ENCODE assay signal across 12 mouse cellular contexts in genomic region chr2:27897161-27897560, GRCm38 (mm10). TPM values are rescaled to one million over a fixed set of nuclear protein-coding genes. Genes with fewer than 3 reads are reported as not detected.
DNase-seq lines count a peak whose midpoint lies in the region; ATAC-seq and TF ChIP-seq lines count a peak whose summit lies in the region.
"Had no signal": no experiment of that assay in that cellular context is flagged by ENCODE, and none has a peak within 500 bp of the region (broad histone marks: within the 10 kb centered on the region; RNA-seq: fewer than 3 reads in every experiment).

No protein-coding gene starts in this region.

- H3K27ac ChIP-seq in heart, postnatal 0 days (ENCODE audit: low read depth) = no peak overlapping the region
- no peak overlapping the region for H3K27ac ChIP-seq in lung, postnatal 0 days (ENCODE audit: low read length)
- no peak overlapping the region for H3K27ac ChIP-seq in hindbrain, embryonic 12.5 days
- H3K27ac ChIP-seq: embryonic facial prominence, embryonic 12.5 days; left cerebral cortex, adult 2 months; neural tube, embryonic 13.5 days had no signal

- H3K4me2 ChIP-seq in heart, postnatal 0 days (ENCODE audit: low read depth, low read length) = no peak overlapping the region
- no peak overlapping the region for H3K4me2 ChIP-seq in lung, postnatal 0 days (replicated peaks; ENCODE audit: low read depth, low read length)
- H3K4me2 ChIP-seq in hindbrain, embryonic 12.5 days (replicated peaks) = no peak overlapping the region
- H3K4me2 ChIP-seq: embryonic facial prominence, embryonic 12.5 days; neural tube, embryonic 13.5 days had no signal

- no peaks in the 10 kb centered on the region for H3K9me3 ChIP-seq in heart, postnatal 0 days (replicated peaks; ENCODE audit: control insufficient read depth, low read length)
- no peaks in the 10 kb centered on the region for H3K9me3 ChIP-seq in lung, postnatal 0 days (ENCODE audit: low read length)
- no peaks in the 10 kb centered on the region for H3K9me3 ChIP-seq in hindbrain, embryonic 12.5 days (replicated peaks)
- H3K9me3 ChIP-seq: embryonic facial prominence, embryonic 12.5 days; megakaryocyte, embryonic 14.5 days; neural tube, embryonic 13.5 days had no signal

- H3K4me1 ChIP-seq in heart, postnatal 0 days (ENCODE audit: control insufficient read depth, insufficient read depth) = no peaks in the 10 kb centered on the region
- H3K4me1 ChIP-seq in lung, postnatal 0 days (ENCODE audit: insufficient read depth, low read depth, low read length) = no peaks in the 10 kb centered on the region
- H3K4me1 ChIP-seq in hindbrain, embryonic 12.5 days = peaks cover 8% of the 10 kb centered on the region; the same call in 1 of the 2 replicates
- H3K4me1 ChIP-seq: megakaryocyte, embryonic 14.5 days had no signal

- DNase-seq in urinary bladder, postnatal 4 days (ENCODE audit: low spot score in 2 of 2) = peak; percentile 58 to 65
- DNase-seq in urinary bladder, postnatal 25 days (ENCODE audit: low spot score) = no peak
- no peak for DNase-seq in heart, postnatal 0 days (ENCODE audit: low spot score)
- DNase-seq in lung, postnatal 0 days (ENCODE audit: low spot score) = peak; percentile 71
- no peak for DNase-seq in frontal cortex, adult 2 months (ENCODE audit: extremely low spot score in 1 of 2, low spot score in 1 of 2)
- no peak for DNase-seq in spleen, postnatal 4 days (ENCODE audit: low spot score in 2 of 2)
- DNase-seq: right cerebral cortex, postnatal 14 days had no signal

- no peak for TF ChIP-seq EP300 in heart, postnatal 0 days (IDR thresholded peaks at IDR 0.05; ENCODE audit: low read depth)
- no peak for TF ChIP-seq EP300 in lung, postnatal 0 days (IDR thresholded peaks at IDR 0.05)

- no peaks in the 10 kb centered on the region for H3K36me3 ChIP-seq in heart, postnatal 0 days (replicated peaks; ENCODE audit: control insufficient read depth, insufficient read depth, low read length)
- no peaks in the 10 kb centered on the region for H3K36me3 ChIP-seq in lung, postnatal 0 days (ENCODE audit: insufficient read depth, low read length)
- no peaks in the 10 kb centered on the region for H3K36me3 ChIP-seq in hindbrain, embryonic 12.5 days
- H3K36me3 ChIP-seq: neural tube, embryonic 13.5 days had no signal

- 0 out of 2 replicates have a peak, but pooled peaks have one; percentile 25 for ATAC-seq in heart, postnatal 0 days (ENCODE audit: insufficient read depth, low read depth)
- ATAC-seq in lung, postnatal 0 days = peak; percentile 82
- ATAC-seq in hindbrain, embryonic 12.5 days (ENCODE audit: low FRiP score) = no peak

- H3K4me3 ChIP-seq in heart, postnatal 0 days (ENCODE audit: low read depth, low read length) = no peak overlapping the region
- H3K4me3 ChIP-seq in lung, postnatal 0 days (ENCODE audit: low read depth, low read length) = no peak overlapping the region
- no peak overlapping the region for H3K4me3 ChIP-seq in hindbrain, embryonic 12.5 days
- H3K4me3 ChIP-seq: embryonic facial prominence, embryonic 12.5 days; left cerebral cortex, adult 2 months; megakaryocyte, embryonic 14.5 days; neural tube, embryonic 13.5 days had no signal

- H3K9ac ChIP-seq in heart, postnatal 0 days (replicated peaks; ENCODE audit: low read depth, low read length) = no peak overlapping the region
- no peak overlapping the region for H3K9ac ChIP-seq in lung, postnatal 0 days (replicated peaks; ENCODE audit: low read depth)
- no peak overlapping the region for H3K9ac ChIP-seq in hindbrain, embryonic 12.5 days
- H3K9ac ChIP-seq: embryonic facial prominence, embryonic 12.5 days; neural tube, embryonic 13.5 days had no signal

- no peak for TF ChIP-seq CTCF in heart, postnatal 0 days (IDR thresholded peaks at IDR 0.05; ENCODE audit: low read depth)
- no peak for TF ChIP-seq CTCF in lung, postnatal 0 days (IDR thresholded peaks at IDR 0.05)

- WGBS in heart, postnatal 0 days = 60% methylated on average over 6 of the region's 6 CpGs
- WGBS in lung, postnatal 0 days = 52% methylated on average over 6 of the region's 6 CpGs
- WGBS in hindbrain, embryonic 12.5 days = 67% methylated on average over 6 of the region's 6 CpGs

- no peaks in the 10 kb centered on the region for H3K27me3 ChIP-seq in heart, postnatal 0 days (ENCODE audit: control insufficient read depth, insufficient read depth, low read length)
- H3K27me3 ChIP-seq in lung, postnatal 0 days (replicated peaks; ENCODE audit: insufficient read depth, low read length) = no peaks in the 10 kb centered on the region
- H3K27me3 ChIP-seq in hindbrain, embryonic 12.5 days = no peaks in the 10 kb centered on the region
- H3K27me3 ChIP-seq: embryonic facial prominence, embryonic 12.5 days; neural tube, embryonic 13.5 days had no signal

RNA-seq across cellular contexts. Expression of gene Col5a1, which starts 10.9 kb away (rescaled TPM):
- total RNA-seq in heart, postnatal 0 days (2014; rRNA removed; ENCODE audit: low replicate concordance) = 97.4 and 129 TPM in 2 replicates
- 40.6 and 41.9 TPM in 2 replicates for polyA plus RNA-seq in heart, postnatal 0 days (2015; fragmentation: Nextera tagmentation; extraction: Ambion mirVana)
- polyA plus RNA-seq in lung, postnatal 0 days (2015; fragmentation: Nextera tagmentation; extraction: Ambion mirVana) = 47.7 and 50.7 TPM in 2 replicates
- polyA plus RNA-seq in frontal cortex, adult 2 months (2012; rRNA removed) = 12.8 and 16.4 TPM in 2 replicates
- polyA plus RNA-seq in hindbrain, embryonic 12.5 days (2016; fragmentation: Nextera tagmentation; extraction: Ambion mirVana) = 45.9 and 55.2 TPM in 2 replicates

Comparison
In these comparisons a context has a peak if more than half of its experiments do, and no peak if none do; other contexts are left out.
1. DNase-seq: peak in urinary bladder, postnatal 4 days (2 of 2) and lung, postnatal 0 days (single experiment); none in urinary bladder, postnatal 25 days (single experiment), heart, postnatal 0 days (single experiment), frontal cortex, adult 2 months (0 of 2) and spleen, postnatal 4 days (0 of 2).